Mouse (Mus musculus) thymus, postnatal 0 days (tissue): ENCODE data around the gene Mecom. TPM values are rescaled to one million over a fixed set of nuclear protein-coding genes. Genes with fewer than 3 reads are reported as not detected.

Experiments used
- DNase-seq: peaks from one replicate; pipeline ENCODE4 v3.0.0-alpha.2; 2015; ENCODE audit warnings: low spot score
- polyA plus RNA-seq: library from polyadenylated mRNA; unstranded; fragments of >200 nt; fragmentation: Nextera tagmentation; extraction: Ambion mirVana; gene quantifications from 2 replicates; pipeline ENCODE4 v1.2.1, GENCODE M21; 2015

The Mecom gene
- polyA plus RNA-seq, 1 experiment from 2014 or later = 1.1 TPM

DNA sequence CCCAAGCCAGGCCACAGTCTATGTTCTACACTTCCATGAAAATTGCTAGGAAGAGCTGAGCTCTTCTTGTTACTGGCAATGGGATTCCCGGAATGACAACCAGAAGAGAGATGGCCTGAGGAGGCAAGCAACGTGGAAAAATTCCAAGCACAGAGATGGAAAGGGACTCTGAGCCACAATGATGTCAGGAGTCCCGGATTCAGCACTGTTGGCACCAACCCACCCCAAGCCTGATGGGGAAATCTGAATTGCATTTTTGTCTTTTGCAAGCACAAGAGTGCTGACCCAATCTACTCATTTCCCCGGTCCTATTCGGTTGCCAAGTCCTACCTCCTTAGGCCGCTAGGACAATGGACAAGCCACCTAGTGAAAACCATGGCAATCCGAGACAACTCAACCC is 181.2 kb downstream of the Mecom start:
- no peak for DNase-seq

DNA sequence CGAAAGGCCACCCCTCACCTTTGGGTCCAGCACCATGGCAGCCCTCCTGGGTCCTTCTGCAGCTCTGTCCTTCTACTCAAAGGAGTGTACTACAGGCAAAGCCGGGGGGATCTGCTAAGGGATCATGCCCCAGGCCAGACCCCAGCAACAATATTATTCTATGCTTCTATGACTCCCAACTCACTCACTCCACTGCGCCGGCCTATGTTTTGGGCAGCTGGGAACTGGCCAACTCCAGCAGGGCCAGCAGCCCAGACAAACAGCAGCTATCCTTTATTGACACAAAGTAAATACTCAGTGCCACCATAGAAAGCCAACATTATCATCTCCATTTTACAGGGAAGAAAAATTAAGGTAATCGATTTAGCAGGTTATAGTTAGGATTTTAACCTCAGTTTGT is 186.6 kb downstream of the Mecom start:
- DNase-seq = no peak

DNA sequence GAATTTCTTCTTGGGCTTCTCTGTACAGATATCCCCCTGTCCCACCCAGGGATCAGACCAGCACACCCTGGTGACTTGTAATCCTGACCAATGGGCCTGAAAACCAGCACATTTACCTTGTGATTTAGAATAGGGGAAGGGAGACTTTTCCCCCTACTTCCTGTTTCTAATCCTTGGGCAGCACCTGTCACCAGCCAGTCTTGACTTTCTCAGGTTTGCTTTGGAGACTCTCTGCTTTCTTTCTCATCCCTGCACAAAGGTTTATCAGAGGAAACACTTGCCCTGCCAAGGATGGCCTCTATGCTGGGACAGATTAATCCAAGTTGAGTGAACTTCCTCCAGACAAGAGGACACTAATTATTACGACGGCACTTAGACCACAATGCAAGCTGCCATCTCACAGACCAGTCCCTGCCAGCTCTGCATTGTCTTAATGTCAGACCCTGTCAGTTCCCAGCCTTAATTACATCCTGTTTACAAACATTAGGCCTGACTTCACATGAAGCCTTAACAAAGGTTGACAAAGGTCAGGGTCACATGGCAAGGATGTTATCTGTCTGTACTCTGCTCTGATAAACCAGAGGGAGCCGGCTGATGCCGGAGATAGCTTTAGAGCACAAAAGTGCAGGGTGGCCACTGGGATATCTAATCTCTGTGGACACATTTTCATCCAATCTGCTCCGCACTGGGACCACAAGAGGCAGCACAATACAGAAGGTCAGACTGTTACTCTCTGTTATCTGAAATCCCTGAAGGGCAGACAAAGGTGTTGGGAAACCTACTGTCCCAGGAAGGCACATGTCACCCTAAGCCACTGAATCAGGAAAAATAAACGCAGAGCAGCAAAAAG is 193.7 kb downstream of the Mecom start:
- DNase-seq = no peak

DNA sequence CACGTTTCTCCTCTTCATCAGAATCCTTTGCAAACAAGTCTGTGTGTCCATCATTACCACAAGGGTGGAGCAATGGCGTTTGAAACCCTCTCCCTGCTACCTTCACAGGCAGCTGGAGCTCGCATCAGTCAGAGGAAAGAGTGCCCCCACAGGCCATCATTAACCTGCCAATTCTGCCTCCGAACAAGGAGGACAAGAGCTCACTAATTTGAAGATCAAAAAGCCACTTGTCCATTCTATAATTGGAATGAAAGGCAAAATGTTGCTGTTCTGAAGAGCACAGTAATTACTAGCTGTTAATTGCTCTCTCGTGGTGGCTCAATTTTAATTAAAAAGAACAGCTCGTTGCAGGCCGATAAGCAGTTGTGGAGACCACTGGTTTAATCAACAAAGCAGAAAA is 198.5 kb downstream of the Mecom start:
- DNase-seq = no peak

DNA sequence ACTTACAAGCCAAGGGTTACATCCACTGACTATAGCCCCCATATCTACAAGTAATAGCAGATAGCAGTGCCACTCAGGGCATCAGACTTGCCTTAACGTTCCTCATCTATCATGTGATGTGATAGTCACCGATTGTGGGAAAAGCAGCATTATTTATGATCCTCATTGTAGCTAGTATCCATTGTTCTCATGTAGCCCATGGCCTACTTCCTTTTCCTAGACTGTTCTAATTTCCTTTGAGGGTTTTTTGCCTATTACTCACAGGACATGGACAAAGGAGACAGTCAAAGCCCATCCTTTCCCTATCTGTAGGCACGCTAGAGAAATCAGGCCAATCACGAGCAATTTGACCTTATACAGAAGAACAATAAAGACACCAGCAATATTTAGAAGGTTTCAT is 203.7 kb downstream of the Mecom start:
- no peak for DNase-seq

DNA sequence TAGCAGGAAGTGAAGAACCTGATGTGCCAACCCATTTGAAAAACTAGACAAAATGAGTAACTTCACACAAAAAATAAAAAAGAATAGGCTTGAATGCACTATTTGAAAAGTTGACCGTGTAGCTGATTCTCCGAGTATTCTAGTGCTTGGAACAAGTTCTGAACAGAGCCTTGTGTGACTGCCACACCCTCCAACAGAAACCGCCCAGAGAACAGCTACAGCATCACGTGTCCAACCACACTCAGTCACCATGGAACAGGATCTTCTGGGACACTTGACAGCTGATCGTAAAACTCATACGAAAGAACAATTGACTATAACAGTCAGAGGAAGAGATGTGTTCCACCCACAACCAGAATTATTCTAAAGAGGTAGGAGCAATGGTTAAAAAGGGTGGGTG is 215.5 kb downstream of the Mecom start:
- no peak for DNase-seq

DNA sequence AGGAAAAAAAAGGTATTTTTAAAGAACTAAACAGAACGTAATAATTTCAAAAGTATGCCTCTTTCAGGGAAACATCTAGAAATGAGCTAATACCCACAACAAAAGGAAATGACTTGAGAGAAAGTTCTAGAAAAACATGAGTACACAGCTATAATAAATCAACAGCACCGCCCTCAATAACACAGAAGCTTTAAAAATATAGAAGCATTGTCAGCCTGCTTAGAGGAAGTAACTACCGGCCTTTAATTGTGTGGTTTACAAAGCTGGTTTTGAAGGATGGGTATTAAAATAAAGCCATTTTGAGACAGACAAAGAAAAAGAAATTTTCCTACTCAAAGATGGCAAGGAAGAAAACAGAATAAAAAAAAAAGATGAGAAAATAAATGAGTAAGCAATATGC is 217.3 kb downstream of the Mecom start:
- DNase-seq = no peak

DNA sequence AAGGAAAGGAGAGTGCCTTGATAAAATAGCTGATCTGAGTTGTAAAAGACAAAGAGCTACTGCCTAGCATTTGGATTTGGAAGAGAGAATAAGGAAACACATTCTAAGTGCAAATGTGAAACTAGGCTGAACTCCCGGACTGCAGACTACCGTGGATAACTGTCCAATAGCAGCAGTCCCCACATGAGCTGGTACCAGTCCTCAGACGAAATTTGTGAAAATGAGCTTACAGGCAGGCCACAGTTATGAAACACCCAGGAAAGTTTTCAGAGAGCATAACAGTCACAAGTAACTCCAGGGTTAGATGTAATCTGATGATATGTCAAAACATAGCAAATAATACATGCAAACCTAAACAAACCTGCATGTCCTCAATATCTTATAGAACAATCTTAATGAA is 217.8 kb downstream of the Mecom start:
- no peak for DNase-seq

DNA sequence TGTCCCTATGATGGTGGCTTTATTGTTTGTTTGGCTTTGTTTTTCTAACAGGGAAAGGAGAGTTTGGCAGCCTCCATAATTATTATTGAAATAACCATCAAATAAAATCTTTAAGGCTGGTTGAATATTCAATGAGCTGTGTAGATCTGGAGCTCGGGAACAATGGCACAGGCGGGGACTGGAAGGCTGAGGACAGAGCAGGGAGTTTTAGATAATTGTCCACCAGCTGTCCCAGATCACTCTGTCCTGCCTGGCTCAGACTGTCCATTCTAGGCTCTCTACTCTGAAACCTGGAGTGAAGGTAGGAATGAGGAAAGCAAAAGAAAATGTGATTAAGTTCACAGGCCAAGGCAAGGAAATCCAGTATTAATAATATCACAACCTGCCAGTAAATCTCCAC is 232.9 kb downstream of the Mecom start:
- DNase-seq = no peak

DNA sequence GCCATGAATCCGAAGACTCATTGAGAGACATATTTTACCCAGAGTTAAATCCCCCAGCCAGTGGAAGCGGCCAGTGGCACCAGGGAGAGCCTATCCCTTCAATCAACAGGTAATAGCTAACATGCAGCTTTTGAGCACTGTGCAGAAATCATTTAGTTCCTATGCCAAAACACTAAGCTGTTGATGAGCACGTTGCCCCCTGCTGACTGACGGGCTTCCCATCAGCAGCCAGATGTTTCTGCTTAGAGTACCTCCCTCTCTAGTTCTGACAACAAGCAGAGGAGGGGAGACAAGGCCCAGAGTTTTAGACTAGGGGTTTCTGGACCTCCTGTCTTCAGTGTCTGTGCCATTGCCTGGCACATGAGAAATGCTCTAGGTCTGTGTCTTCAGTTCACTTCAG is 239.7 kb downstream of the Mecom start:
- DNase-seq = no peak

DNA sequence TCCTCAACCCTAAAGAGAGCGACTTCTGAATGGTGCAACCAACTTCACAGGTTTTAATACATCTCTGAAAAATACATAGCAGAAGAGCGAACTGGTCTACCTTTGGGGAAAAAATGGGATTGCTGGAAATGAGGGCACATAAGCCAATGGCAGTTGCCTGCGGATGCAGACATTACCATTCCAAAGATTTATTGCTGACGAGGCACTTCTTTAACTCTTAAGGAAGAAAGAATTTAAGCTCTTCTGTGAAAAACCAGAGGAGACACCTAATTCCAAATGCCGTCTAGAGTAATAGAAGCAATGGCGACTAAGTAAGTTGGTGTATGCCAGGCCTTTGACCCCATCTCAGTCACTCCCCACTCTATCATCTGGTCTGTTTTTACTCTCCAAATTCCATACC is 240.2 kb downstream of the Mecom start:
- no peak for DNase-seq

DNA sequence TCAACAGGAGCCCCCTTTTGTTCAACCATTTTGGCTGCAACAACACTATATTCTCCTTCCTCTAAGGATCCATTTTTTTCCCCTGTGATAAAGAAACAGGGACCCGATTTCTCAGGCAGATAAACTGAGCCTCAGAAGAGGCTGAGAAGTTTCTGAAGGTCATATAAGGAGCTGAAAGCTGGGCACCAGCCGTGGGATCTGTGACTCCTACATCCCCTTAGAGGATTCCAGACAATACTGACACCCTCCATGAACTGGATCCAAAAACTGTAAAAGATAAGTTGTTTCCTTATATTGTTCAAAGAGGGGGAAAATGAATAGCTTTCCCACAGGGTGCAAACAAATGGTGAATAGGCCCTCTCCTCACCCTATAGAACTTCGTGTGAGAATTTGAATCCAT is 241.7 kb downstream of the Mecom start:
- DNase-seq = no peak

DNA sequence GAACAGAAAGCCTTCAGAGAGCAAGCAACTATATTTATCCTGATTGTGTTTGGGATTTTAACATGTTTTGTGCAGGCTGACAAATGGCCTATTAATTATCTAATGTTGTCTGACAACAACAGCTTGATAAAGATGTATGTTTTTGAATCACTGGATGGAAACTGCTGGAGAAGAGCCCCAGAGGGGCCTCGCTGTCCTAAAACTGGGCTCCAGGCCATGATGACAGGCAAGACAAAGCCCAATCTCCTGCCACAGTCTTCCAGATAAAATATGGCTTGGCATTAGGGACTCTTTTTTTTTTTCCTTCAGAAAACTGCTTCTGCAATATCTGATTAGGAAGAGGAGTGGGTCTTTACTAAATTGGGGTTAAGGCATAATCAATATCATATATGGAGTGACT is 248.3 kb downstream of the Mecom start:
- no peak for DNase-seq

DNA sequence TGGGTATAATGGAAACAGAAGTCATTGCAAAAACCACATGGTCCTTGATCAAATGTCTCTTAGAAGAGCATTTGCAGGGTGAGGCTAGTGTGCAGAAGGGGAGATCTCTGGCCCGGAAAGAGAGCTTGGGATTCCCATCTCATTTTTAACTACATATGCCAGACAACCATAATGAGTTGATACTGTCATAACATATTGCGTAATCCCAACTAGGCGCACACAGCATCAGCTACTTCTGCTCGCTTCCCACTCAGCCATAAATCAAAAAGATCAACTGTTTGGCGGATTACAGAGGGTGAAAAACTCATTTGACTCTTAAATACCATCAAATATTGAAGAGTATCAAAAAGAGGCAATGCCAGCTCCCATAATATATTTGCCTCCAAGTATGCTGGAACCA is 253.4 kb downstream of the Mecom start:
- DNase-seq = no peak

DNA sequence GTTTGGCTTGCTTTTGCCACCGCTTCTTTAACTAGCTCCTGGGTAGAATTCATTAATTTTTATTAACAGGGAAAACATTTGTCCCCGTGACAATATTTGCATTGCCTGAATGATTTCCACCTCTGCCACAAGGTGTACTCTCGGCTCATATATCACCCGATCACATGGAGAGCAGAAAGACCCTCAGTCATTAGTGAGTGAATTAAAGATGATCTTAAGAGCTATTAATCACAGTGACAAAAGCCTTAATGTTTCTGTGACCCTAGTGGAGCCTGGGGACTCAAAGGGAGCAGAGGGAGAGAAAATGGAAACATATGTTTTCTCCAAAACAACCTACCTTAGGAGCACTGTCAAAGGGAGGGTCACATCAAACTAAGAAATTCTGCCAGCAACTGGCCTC is 261.3 kb downstream of the Mecom start:
- no peak for DNase-seq

DNA sequence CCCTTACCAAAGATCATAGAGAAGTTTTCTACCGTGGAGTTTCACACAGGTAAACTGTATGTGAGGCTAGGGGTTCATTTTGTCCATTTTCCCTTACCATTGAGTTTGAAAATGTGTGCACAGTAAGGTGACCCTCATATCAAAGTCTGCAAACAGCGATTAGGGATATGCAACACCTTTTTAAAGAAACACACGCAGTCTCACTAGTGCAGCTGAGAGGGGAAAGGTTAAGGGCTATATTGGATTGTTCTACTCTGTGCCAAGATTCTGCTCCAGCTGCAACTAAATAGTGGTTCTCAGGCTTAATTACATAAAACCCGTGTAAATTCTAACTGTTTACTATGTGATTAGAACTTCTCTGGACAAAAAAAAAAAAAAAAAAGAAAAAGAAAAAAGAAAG is 263.7 kb downstream of the Mecom start:
- DNase-seq = no peak

DNA sequence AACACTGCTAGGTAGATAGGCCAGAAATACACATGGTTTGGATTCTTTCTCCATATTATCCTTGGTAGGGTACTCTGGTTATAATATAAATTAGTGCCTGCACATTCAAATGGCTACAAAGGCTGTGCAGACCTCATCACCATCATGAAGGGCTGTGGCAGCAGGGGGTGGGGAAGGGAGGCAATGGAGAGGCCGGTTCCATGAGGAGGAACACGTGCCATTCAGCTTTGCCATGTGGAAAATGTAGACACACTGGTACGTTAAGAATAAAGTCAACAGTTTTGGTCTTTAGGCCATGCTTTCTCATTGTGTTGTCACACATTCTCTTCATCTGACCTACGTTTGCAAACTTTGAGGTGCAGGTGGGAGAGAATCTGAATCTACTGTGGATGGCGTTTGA is 264.2 kb downstream of the Mecom start:
- DNase-seq = no peak

DNA sequence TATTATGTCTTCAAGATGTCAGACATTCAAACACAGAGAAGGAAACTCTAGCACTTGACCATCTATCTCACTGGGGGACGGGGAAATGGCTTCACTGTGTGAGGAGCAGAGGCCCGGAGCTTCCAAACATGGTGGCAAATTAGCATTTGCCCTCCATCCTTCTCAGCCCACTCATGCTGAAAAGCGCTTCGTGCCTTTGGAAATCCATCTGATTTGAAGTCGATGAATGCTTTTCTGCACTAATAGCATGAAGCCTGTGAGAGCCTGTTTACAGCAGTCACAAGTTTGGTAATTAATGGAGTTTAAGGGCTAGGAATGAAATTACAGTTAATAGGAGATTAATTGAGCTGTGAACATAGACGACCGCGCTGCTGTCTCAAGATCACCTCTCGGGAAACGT is 270.2 kb downstream of the Mecom start:
- DNase-seq = no peak

DNA sequence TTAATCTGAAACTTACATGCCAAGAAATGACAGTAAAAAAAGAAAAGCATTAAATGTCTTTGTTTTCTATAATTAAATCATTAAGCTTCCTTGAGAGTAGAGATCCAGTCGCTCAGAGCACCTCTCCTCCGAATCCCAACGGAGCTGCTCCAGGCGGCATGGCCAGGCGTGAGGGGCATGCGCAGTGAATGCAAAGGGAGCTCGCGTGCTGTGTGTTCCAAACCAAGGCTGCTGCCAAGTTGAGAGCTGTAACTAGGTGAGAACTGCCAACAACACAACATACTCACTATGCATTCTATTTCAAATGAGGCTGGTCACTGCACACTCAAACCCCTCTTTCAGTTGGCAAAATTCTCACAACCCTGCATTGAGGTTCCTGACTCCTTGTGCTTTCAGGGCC is 271.7 kb downstream of the Mecom start:
- DNase-seq = no peak

DNA sequence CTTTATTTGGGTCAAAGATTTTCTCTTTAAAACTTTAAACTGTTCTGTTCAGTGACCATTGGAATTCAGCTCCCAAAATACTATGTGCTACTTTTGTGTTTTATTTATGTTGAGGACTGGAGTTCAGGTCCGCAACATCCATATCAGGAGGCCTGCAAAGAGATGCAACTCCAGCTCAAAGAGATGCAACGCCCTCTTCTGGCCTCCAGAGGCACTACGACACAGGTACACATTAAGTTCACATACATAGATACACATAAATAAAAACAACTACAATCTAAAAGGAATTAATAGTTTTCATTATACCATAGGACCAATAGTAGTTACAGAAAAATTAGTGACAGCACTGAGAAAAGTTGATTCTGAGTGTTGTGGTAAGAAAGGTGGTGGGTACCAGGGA is 278.6 kb downstream of the Mecom start:
- no peak for DNase-seq

DNA sequence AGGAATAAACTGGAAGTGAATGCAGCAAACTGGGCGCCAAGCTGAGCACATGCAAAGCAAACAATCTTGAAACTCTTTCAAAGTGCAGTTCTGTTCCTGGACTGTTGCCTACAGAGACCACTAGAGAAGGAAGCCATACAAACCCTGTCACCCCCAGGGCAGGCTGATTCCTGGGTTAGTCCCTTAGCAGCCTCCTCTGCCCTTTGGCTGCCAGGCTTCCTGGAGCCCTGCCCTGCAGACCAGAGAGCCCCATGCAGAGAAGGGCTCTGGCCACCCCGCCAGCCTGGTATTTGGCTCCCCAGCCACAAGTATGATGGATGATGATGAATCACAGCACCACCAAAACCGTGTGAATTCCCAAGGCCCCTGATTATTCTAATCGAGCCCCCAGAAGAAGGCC is 286.9 kb downstream of the Mecom start:
- DNase-seq = no peak

DNA sequence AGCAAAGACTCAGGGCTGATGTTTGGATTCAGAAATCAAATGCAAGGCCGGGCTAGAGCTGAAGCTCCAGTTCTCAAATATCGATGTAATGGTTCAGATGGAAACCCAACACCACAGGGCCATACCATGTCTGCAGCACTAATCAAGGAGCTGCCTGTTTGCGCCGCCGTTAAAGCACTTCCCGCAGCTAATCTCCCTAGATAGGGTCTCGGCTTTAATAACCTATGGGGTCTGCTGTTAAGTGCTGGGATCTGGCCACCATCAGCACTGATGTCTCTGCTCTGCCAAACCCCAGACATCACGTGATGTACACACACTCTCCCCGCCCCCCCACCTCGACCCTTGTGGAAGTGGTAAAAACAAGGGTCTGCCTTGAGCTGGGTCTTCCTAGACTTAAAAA is 289.4 kb downstream of the Mecom start:
- DNase-seq = no peak

DNA sequence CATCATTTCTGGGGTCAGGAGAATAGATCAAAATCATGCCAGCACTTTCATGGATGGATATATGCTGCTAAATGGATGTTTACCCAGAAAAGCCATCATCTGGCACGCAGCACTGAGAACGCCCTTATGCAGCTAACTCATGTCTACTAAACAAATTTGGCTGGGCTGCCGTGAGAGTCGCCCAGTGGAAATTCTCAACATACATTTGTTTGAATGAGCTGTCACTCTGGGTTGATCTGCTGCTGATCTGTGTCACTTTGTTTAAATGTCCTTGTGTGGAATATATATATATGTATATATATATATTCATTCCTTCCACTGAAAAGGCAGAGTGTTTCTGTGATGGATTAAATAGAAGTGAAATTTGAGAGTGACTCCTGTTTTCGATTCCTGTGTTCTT is 290.0 kb downstream of the Mecom start:
- DNase-seq = no peak

DNA sequence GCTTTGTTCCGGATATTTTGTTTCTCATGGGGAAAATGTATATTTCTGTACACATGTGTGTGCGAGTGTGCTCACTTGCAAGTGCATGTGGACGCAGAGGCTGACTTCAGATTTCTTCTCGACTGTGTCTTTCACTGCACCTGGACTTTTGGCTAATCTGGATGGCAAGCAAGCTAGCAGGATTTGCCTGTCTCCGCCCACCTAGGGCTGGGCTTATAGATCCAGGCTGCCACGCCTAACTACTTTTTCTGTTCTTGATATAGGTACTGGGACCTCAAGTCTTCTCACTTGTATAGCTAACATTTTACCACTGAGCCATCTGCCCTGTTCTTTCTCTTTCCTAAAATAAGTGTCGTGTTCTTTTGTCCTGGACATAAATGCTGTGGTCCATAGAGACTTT is 290.9 kb downstream of the Mecom start:
- no peak for DNase-seq
